8 mouse cellular contexts compared by ENCODE assay signal in the genomic region with DNA sequence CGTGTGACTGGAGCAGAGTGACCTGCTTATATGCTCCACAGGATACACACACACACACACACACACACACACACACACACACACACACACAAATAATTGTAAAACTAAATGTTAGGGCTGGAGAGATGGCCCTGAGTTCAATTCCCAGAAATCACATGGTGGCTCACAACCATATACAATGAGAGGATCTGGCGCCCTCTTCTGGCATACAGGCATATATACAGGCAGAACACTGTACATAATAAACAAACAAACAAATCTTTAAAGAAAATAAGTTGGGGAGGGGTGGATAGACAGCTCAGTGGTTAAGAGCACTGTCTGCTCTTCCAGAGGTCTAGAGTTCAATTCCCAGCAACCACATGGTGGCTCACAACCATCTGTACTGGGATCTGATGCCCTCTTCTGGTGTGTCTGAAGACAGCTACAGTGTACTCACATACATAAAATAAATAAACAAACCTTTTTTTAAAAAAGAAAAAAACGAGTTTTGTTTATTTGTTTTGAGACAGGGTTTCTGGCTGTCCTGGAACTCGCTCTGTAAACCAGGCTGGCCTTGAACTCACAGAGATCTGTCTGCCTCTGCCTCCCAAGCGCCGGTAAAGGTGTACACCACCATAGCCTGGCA. TPM values are rescaled to one million over a fixed set of nuclear protein-coding genes. Genes with fewer than 3 reads are reported as not detected.
DNase-seq lines count a peak whose midpoint lies in the region; ATAC-seq and TF ChIP-seq lines count a peak whose summit lies in the region.
"Not testable (repeated sequence)": the region's sequence is repeated elsewhere in the genome, so short reads cannot be mapped to it uniquely, and the experiment has no call there.

No protein-coding gene starts in this region.

- H3K27ac ChIP-seq in bone marrow macrophage, adult 2 months (ENCODE audit: insufficient read depth, low read depth, low read length); embryonic facial prominence, embryonic 14.5 days (replicated peaks; ENCODE audit: low read depth, low read length); heart, embryonic 13.5 days (replicated peaks); intestine, postnatal 0 days (ENCODE audit: low read depth, low read length); midbrain, embryonic 10.5 days (replicated peaks): not testable (repeated sequence)

- peaks cover 53% of the 10 kb centered on the region for H3K27me3 ChIP-seq in embryonic facial prominence, embryonic 14.5 days (replicated peaks; ENCODE audit: control insufficient read depth, insufficient read depth, low read length)
- H3K27me3 ChIP-seq in heart, embryonic 13.5 days (replicated peaks): peaks cover 81% of the 10 kb centered on the region
- peaks cover 42% of the 10 kb centered on the region for H3K27me3 ChIP-seq in intestine, postnatal 0 days (replicated peaks; ENCODE audit: control insufficient read depth, insufficient read depth, low read length)
- peaks cover 55% of the 10 kb centered on the region for H3K27me3 ChIP-seq in midbrain, embryonic 10.5 days (ENCODE audit: low read depth, poor library complexity, severe bottlenecking)

- peak overlapping the region; percentile 99 for H3K4me2 ChIP-seq in embryonic facial prominence, embryonic 14.5 days (ENCODE audit: low read depth, low read length)
- H3K4me2 ChIP-seq in heart, embryonic 13.5 days: peak overlapping the region; percentile 96
- peak overlapping the region; percentile 88 for H3K4me2 ChIP-seq in intestine, postnatal 0 days (replicated peaks; ENCODE audit: low read depth)

- H3K9ac ChIP-seq in embryonic facial prominence, embryonic 14.5 days (ENCODE audit: low read depth, low read length); heart, embryonic 13.5 days; intestine, postnatal 0 days (ENCODE audit: low read depth, low read length): not testable (repeated sequence)

- TF ChIP-seq CTCF in bone marrow macrophage, adult 2 months (IDR thresholded peaks at IDR 0.05; ENCODE audit: low read depth, low read length): peak; percentile 57
- TF ChIP-seq CTCF in intestine, postnatal 0 days (IDR thresholded peaks at IDR 0.05; ENCODE audit: low read depth): peak; percentile 80

- not testable (repeated sequence) for H3K36me3 ChIP-seq in embryonic facial prominence, embryonic 14.5 days (ENCODE audit: control insufficient read depth, insufficient read depth, low read length); heart, embryonic 13.5 days; intestine, postnatal 0 days (ENCODE audit: control insufficient read depth, insufficient read depth); midbrain, embryonic 10.5 days

- TF ChIP-seq POLR2A in bone marrow macrophage, adult 2 months (IDR thresholded peaks at IDR 0.05; ENCODE audit: borderline replicate concordance, low read depth, low read length): not testable (repeated sequence)

- DNase-seq in CD4-positive helper T cell, adult 2 months (ENCODE audit: low read depth, low spot score): peak; percentile 74
- DNase-seq in embryonic facial prominence, embryonic 14.5 days (ENCODE audit: low spot score); midbrain, embryonic 10.5 days (ENCODE audit: low spot score): not testable (repeated sequence)
- peak; percentile 56 for DNase-seq in liver
- peak; percentile 68 for DNase-seq in retina, postnatal 1 day

- not testable (repeated sequence) for H3K9me3 ChIP-seq in embryonic facial prominence, embryonic 14.5 days (ENCODE audit: control insufficient read depth, low read length); heart, embryonic 13.5 days; intestine, postnatal 0 days (ENCODE audit: control insufficient read depth); midbrain, embryonic 10.5 days (replicated peaks)

- ATAC-seq in embryonic facial prominence, embryonic 14.5 days (ENCODE audit: low read depth); heart, embryonic 13.5 days (ENCODE audit: extremely low read depth, insufficient number of reproducible peaks, low FRiP score, low TSS enrichment): not testable (repeated sequence)
- 0 out of 2 replicates have a peak, but pooled peaks have one; percentile 2 for ATAC-seq in intestine, postnatal 0 days

- H3K4me1 ChIP-seq in bone marrow macrophage, adult 2 months (ENCODE audit: control insufficient read depth, insufficient read depth, low read length); embryonic facial prominence, embryonic 14.5 days (ENCODE audit: control insufficient read depth, insufficient read depth, low read length); intestine, postnatal 0 days (replicated peaks; ENCODE audit: control insufficient read depth, insufficient read depth, low read length): not testable (repeated sequence)
- H3K4me1 ChIP-seq in heart, embryonic 13.5 days: peaks cover 18% of the 10 kb centered on the region
- H3K4me1 ChIP-seq in midbrain, embryonic 10.5 days: peaks cover 29% of the 10 kb centered on the region

- 29% methylated on average over 6 of the region's 6 CpGs for WGBS in embryonic facial prominence, embryonic 14.5 days
- 31% methylated on average over 6 of the region's 6 CpGs for WGBS in heart, embryonic 13.5 days
- WGBS in intestine, postnatal 0 days: 33% methylated on average over 6 of the region's 6 CpGs
- WGBS in midbrain, embryonic 10.5 days: 43% methylated on average over 6 of the region's 6 CpGs

- peak overlapping the region; percentile 53 for H3K4me3 ChIP-seq in bone marrow macrophage, adult 2 months (ENCODE audit: insufficient read depth, low read length)
- peak overlapping the region; percentile 62 for H3K4me3 ChIP-seq in embryonic facial prominence, embryonic 14.5 days (ENCODE audit: low read depth, low read length)
- peak overlapping the region; percentile 63 for H3K4me3 ChIP-seq in heart, embryonic 13.5 days
- 0 out of 2 replicates have a peak overlapping the region, but pooled peaks have one; percentile 56 for H3K4me3 ChIP-seq in intestine, postnatal 0 days (ENCODE audit: low read depth, low read length)
- H3K4me3 ChIP-seq in midbrain, embryonic 10.5 days: peak overlapping the region; percentile 92

RNA-seq across cellular contexts. Expression of a gene that starts 0.6 kb away (rescaled TPM):
- polyA plus RNA-seq in bone marrow macrophage, adult 2 months (2012; ENCODE audit: insufficient read depth, insufficient read length, missing spikeins): 1.4 and 2.0 TPM in 2 replicates
- polyA plus RNA-seq in embryonic facial prominence, embryonic 14.5 days (2014; fragmentation: Nextera tagmentation; extraction: Ambion mirVana): 53.7 and 57.0 TPM in 2 replicates
- polyA plus RNA-seq in heart, embryonic 13.5 days (2015; fragmentation: Nextera tagmentation; extraction: Ambion mirVana): 26.1 and 29.3 TPM in 2 replicates
- polyA plus RNA-seq in intestine, postnatal 0 days (2015; fragmentation: Nextera tagmentation; extraction: Ambion mirVana): 7.1 and 9.3 TPM in 2 replicates
- polyA plus RNA-seq in midbrain, embryonic 10.5 days (2016; fragmentation: Nextera tagmentation; extraction: Ambion mirVana): 41.9 and 48.6 TPM in 2 replicates

RNA-seq across cellular contexts. Expression of a gene that starts 1.9 kb away (rescaled TPM):
- 0.93 and 4.2 TPM in 2 replicates for polyA plus RNA-seq in bone marrow macrophage, adult 2 months (2012; ENCODE audit: insufficient read depth, insufficient read length, missing spikeins)
- polyA plus RNA-seq in embryonic facial prominence, embryonic 14.5 days (2014; fragmentation: Nextera tagmentation; extraction: Ambion mirVana): 0.49 TPM in 1 of 2 replicates, not detected in the other
- polyA plus RNA-seq in heart, embryonic 13.5 days (2015; fragmentation: Nextera tagmentation; extraction: Ambion mirVana): not detected in 2 replicates
- polyA plus RNA-seq in intestine, postnatal 0 days (2015; fragmentation: Nextera tagmentation; extraction: Ambion mirVana): 0.12 and 0.14 TPM in 2 replicates
- 0.36 and 0.39 TPM in 2 replicates for polyA plus RNA-seq in midbrain, embryonic 10.5 days (2016; fragmentation: Nextera tagmentation; extraction: Ambion mirVana)

RNA-seq across cellular contexts. Expression of a gene that starts 10.2 kb away (rescaled TPM):
- polyA plus RNA-seq in bone marrow macrophage, adult 2 months (2012; ENCODE audit: insufficient read depth, insufficient read length, missing spikeins): 178 and 187 TPM in 2 replicates
- polyA plus RNA-seq in embryonic facial prominence, embryonic 14.5 days (2014; fragmentation: Nextera tagmentation; extraction: Ambion mirVana): 70.0 and 70.7 TPM in 2 replicates
- polyA plus RNA-seq in heart, embryonic 13.5 days (2015; fragmentation: Nextera tagmentation; extraction: Ambion mirVana): 81.2 and 81.7 TPM in 2 replicates
- polyA plus RNA-seq in intestine, postnatal 0 days (2015; fragmentation: Nextera tagmentation; extraction: Ambion mirVana): 98.5 and 106 TPM in 2 replicates
- 49.3 and 52.7 TPM in 2 replicates for polyA plus RNA-seq in midbrain, embryonic 10.5 days (2016; fragmentation: Nextera tagmentation; extraction: Ambion mirVana)

RNA-seq across cellular contexts. Expression of a gene that starts 28.1 kb away (rescaled TPM):
- polyA plus RNA-seq in bone marrow macrophage, adult 2 months (2012; ENCODE audit: insufficient read depth, insufficient read length, missing spikeins): 0.68 TPM in 1 of 2 replicates, not detected in the other
- 0.15 and 0.28 TPM in 2 replicates for polyA plus RNA-seq in embryonic facial prominence, embryonic 14.5 days (2014; fragmentation: Nextera tagmentation; extraction: Ambion mirVana)
- polyA plus RNA-seq in heart, embryonic 13.5 days (2015; fragmentation: Nextera tagmentation; extraction: Ambion mirVana): 0.14 and 0.16 TPM in 2 replicates
- 0.12 and 0.54 TPM in 2 replicates for polyA plus RNA-seq in intestine, postnatal 0 days (2015; fragmentation: Nextera tagmentation; extraction: Ambion mirVana)
- polyA plus RNA-seq in midbrain, embryonic 10.5 days (2016; fragmentation: Nextera tagmentation; extraction: Ambion mirVana): 0.02 TPM in 1 of 2 replicates, not detected in the other

RNA-seq across cellular contexts. Expression of a gene that starts 53.7 kb away (rescaled TPM):
- polyA plus RNA-seq in bone marrow macrophage, adult 2 months (2012; ENCODE audit: insufficient read depth, insufficient read length, missing spikeins): 20.0 and 22.0 TPM in 2 replicates
- polyA plus RNA-seq in embryonic facial prominence, embryonic 14.5 days (2014; fragmentation: Nextera tagmentation; extraction: Ambion mirVana): 29.7 and 30.2 TPM in 2 replicates
- 35.2 and 38.4 TPM in 2 replicates for polyA plus RNA-seq in heart, embryonic 13.5 days (2015; fragmentation: Nextera tagmentation; extraction: Ambion mirVana)
- polyA plus RNA-seq in intestine, postnatal 0 days (2015; fragmentation: Nextera tagmentation; extraction: Ambion mirVana): 26.5 and 27.5 TPM in 2 replicates
- polyA plus RNA-seq in midbrain, embryonic 10.5 days (2016; fragmentation: Nextera tagmentation; extraction: Ambion mirVana): 51.0 and 51.9 TPM in 2 replicates
